Mouse (Mus musculus) skeletal muscle tissue, postnatal 0 days (tissue): ENCODE measurements around the gene Gm1140. TPM values are rescaled to one million over a fixed set of nuclear protein-coding genes. Genes with fewer than 3 reads are reported as not detected.

Source experiments
- polyA plus RNA-seq: library from polyadenylated mRNA; unstranded; fragments of >200 nt; fragmentation: Nextera tagmentation; extraction: Ambion mirVana; gene quantifications from 2 replicates; pipeline ENCODE4 v1.2.1, GENCODE M21; 2015

The Gm1140 gene
- not detected in 2 replicates for polyA plus RNA-seq

GRCm38 (mm10) chrX:67693462-67693861 lies at the start of gene Gm1140:
TSS of gene Gm1140 (minus strand) at chrX:67693562.

GRCm38 (mm10) chrX:67695398-67695797 lies 2.0 kb upstream of the Gm1140 start, which contains the start of gene Gm14692:
TSS of gene Gm14692 (plus strand) at chrX:67695698.

Other genes with a start within 250 kb of the Gm1140 start
- gene Gm14692, start 2.1 kb upstream of the Gm1140 start, polyA plus RNA-seq: not detected in 2 replicates
- gene 4933436I01Rik, start 227.9 kb upstream of the Gm1140 start, polyA plus RNA-seq: not detected in 2 replicates